Mouse (Mus musculus): ENCODE results near the gene Fam184b. TPM values are rescaled to one million over a fixed set of nuclear protein-coding genes. Genes with fewer than 3 reads are reported as not detected.

The Fam184b gene
- under 1 TPM in 1 of 2 experiments, not detected in 1; 0.07 TPM for total RNA-seq (2021)
- not detected in 2 replicates for polyA plus RNA-seq (2012; rRNA removed)
- long read RNA-seq, full-length matches to known transcripts: 1 of 1 reads
- long read RNA-seq, partial matches to known transcripts: 0 of 1 reads
- long read RNA-seq, other reads (novel, unspliced or antisense): 0 of 1 reads

DNA sequence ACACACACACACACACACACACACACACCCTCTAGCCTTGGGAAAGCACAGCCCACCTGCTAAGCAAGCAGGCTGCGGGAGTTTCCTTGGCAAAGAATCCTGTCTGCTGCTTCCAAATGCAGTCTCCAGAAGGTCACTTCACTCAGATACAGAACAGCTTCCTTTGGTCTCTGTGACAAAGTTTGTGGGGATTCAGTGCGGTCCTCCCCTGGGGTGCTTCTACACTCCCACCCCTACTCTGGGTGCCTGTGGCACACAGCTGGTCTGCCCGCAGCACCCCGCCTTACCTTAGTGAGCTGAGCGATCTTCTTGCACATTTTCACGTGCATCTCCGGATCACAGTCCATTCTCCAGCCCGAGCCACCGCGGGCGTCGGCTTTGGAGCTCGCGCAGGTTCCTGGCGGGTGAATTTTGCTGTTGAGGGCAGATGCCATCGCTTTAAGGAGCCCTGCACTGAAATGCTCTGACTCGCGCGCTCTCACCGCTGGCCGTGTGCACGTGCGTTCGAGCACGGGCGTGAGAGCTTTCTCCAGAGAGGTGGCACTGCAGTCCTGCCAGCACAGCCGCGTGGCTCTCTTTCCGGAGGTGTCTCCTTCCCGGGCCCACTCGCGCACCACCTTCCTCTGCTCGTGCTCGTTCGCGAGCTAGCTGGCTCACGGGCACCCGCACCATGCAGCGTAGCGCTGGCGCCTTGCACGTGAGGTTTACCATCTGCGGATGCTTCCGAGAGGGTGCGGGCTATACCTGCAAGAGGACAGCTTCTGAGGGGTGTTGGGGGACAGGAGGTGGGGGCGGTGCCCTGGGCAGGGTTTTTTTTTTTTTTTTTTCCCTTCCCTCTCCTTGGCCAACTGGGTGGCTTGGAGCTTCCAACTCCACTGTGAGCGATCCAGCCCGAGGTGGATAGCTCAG, at the start of gene Fam184b:
TSS of gene Fam184b (minus strand) at position 809 of the 909 bp plus-strand sequence.
- peak; percentile 17 to 22 for DNase-seq
- Histone ChIP-seq H3K9ac (ENCODE audit: low read depth, low read length) (no peak within 1 kb of the TSS), H3K4me1 (ENCODE audit: control insufficient read depth, insufficient read depth, low read length) (no peaks in the 10 kb centered on the region), H3K4me3 (peak within 1 kb of the TSS; percentile 29), H3K27me3 (ENCODE audit: control insufficient read depth, insufficient read depth, low read length) (no peaks in the 10 kb centered on the region), H3K79me2 (replicated peaks; ENCODE audit: control insufficient read depth, insufficient read depth, low read length) (no peaks in the 10 kb centered on the region), H3K36me3 (ENCODE audit: control insufficient read depth, insufficient read depth, low read length) (no peaks in the 10 kb centered on the region), H3K27ac (no peak within 1 kb of the TSS)
- TF ChIP-seq EP300 (IDR thresholded peaks at IDR 0.05; ENCODE audit: insufficient read depth, low read depth, low read length) (no peak), POLR2A (IDR thresholded peaks at IDR 0.05; ENCODE audit: insufficient read depth, low read depth, low read length) (no peak), CTCF (IDR thresholded peaks at IDR 0.05) (no peak)
- 2% methylated on average over 48 of the region's 48 CpGs for WGBS
- intact Hi-C loops (cut with DNase I): no loop called here

DNA sequence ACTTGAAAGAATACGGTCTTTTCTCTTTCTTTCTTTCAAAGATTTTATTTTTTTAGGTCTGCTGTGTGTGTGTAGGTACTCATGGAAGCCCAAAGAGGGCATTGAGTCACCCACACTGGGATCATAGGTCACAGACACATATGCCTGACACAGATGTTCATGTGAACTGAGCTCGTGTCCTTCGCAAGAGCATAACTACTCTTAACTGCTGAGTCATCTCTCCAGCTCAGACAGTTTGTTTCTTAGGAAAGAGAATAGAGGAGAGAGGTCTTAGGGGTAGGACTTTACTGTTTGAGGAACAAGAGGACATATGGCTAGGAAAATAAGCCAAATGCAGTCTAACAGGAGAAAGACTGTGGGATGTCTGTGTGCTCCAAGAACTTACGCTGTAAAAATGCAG, 49.7 kb upstream of the Fam184b start:
- Histone ChIP-seq H3K4me1 (ENCODE audit: control insufficient read depth, insufficient read depth, low read length) (no peaks in the 10 kb centered on the region), H3K79me2 (replicated peaks; ENCODE audit: control insufficient read depth, insufficient read depth, low read length) (no peaks in the 10 kb centered on the region), H3K27me3 (ENCODE audit: control insufficient read depth, insufficient read depth, low read length) (no peaks in the 10 kb centered on the region), H3K27ac (no peak overlapping the region), H3K4me3 (no peak overlapping the region), H3K9ac (ENCODE audit: low read depth, low read length) (no peak overlapping the region), H3K36me3 (ENCODE audit: control insufficient read depth, insufficient read depth, low read length) (no peaks in the 10 kb centered on the region)
- 87% methylated on average over 4 of the region's 4 CpGs for WGBS
- no peak for DNase-seq
- TF ChIP-seq EP300 (IDR thresholded peaks at IDR 0.05; ENCODE audit: insufficient read depth, low read depth, low read length) (no peak), POLR2A (IDR thresholded peaks at IDR 0.05; ENCODE audit: insufficient read depth, low read depth, low read length) (no peak), CTCF (IDR thresholded peaks at IDR 0.05) (no peak)
- intact Hi-C loops (cut with DNase I): no loop called here

DNA sequence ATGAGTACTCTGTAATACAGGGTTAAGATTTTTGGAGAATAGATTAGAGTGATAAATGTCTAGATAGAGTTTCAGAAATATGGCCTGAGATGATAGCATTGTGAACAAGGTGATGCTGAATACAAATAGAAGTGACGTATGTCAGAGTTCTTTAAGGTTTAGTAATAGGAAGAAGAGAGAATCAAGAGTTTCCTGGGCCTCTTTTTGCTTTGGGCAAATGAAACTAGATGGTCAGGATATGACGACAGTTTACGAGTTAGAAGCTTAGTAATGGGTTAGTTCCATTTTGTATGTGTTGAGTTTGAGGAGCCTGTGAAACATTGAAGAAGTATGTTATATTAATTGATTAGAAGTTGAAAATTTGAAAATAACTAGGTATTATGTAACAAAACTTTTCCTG, 46.8 kb upstream of the Fam184b start:
- H3K4me3 ChIP-seq: no peak overlapping the region
- no peaks in the 10 kb centered on the region for H3K27me3 ChIP-seq (ENCODE audit: control insufficient read depth, insufficient read depth, low read length)
- no peaks in the 10 kb centered on the region for H3K36me3 ChIP-seq (ENCODE audit: control insufficient read depth, insufficient read depth, low read length)
- 94% methylated on average over 3 of the region's 3 CpGs for WGBS
- TF ChIP-seq CTCF (IDR thresholded peaks at IDR 0.05) (no peak), POLR2A (IDR thresholded peaks at IDR 0.05; ENCODE audit: insufficient read depth, low read depth, low read length) (no peak), EP300 (IDR thresholded peaks at IDR 0.05; ENCODE audit: insufficient read depth, low read depth, low read length) (no peak)
- H3K27ac ChIP-seq: no peak overlapping the region
- intact Hi-C loops (cut with DNase I): no loop called here
- H3K4me1 ChIP-seq (ENCODE audit: control insufficient read depth, insufficient read depth, low read length): no peaks in the 10 kb centered on the region
- no peak overlapping the region for H3K9ac ChIP-seq (ENCODE audit: low read depth, low read length)
- no peaks in the 10 kb centered on the region for H3K79me2 ChIP-seq (replicated peaks; ENCODE audit: control insufficient read depth, insufficient read depth, low read length)
- DNase-seq: no peak

DNA sequence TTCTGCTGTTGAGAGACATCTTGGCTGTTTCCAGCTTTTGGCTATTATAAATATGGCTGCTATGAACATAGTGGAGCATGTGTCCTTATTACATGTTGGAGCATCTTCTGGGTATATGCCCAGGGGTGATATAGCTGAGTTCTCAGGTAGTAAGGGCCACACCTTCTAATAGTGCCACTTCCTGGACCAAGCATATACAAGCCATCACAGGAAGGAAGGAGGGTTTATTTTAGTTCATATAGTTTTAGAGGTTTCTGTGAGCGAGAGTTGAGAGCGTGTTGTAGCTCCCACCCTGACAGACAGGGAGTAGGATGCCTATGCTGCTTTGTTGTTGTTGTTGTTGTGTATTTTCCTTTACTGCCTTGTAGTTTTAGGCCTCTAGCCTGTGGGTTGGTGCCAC, 45.8 kb upstream of the Fam184b start:
- Histone ChIP-seq H3K27ac (no peak overlapping the region), H3K36me3 (ENCODE audit: control insufficient read depth, insufficient read depth, low read length) (no peaks in the 10 kb centered on the region), H3K9ac (ENCODE audit: low read depth, low read length) (no peak overlapping the region), H3K27me3 (ENCODE audit: control insufficient read depth, insufficient read depth, low read length) (no peaks in the 10 kb centered on the region), H3K4me1 (ENCODE audit: control insufficient read depth, insufficient read depth, low read length) (no peaks in the 10 kb centered on the region), H3K79me2 (replicated peaks; ENCODE audit: control insufficient read depth, insufficient read depth, low read length) (no peaks in the 10 kb centered on the region), H3K4me3 (no peak overlapping the region)
- no peak for DNase-seq
- TF ChIP-seq CTCF (IDR thresholded peaks at IDR 0.05) (no peak), EP300 (IDR thresholded peaks at IDR 0.05; ENCODE audit: insufficient read depth, low read depth, low read length) (no peak), POLR2A (IDR thresholded peaks at IDR 0.05; ENCODE audit: insufficient read depth, low read depth, low read length) (no peak)
- WGBS: 91% methylated on average over 2 of the region's 2 CpGs
- intact Hi-C loops (cut with DNase I): no loop called here

DNA sequence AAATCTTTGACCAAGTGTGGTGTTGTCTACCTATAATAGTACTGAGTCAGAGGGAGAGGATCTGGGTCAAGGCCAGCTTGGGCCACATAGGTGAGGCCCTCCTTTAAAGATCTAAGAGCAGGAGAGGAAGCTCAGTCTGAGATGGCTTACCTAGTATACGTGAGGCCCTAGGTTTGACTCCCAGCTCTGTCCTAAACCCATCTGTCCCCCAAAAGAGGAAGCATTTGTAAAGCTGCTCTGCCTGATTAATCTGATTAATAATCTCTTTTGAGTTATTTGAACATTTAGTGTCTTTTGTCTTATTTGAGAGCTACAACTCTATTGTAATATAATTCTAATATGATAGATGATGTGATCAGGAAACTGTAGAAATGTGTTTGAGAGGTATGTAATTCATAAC, 44.0 kb upstream of the Fam184b start:
- no peak overlapping the region for H3K4me3 ChIP-seq
- no peak for DNase-seq
- intact Hi-C loops (cut with DNase I): no loop called here
- H3K79me2 ChIP-seq (replicated peaks; ENCODE audit: control insufficient read depth, insufficient read depth, low read length): no peaks in the 10 kb centered on the region
- no peaks in the 10 kb centered on the region for H3K4me1 ChIP-seq (ENCODE audit: control insufficient read depth, insufficient read depth, low read length)
- no peaks in the 10 kb centered on the region for H3K36me3 ChIP-seq (ENCODE audit: control insufficient read depth, insufficient read depth, low read length)
- H3K9ac ChIP-seq (ENCODE audit: low read depth, low read length): no peak overlapping the region
- H3K27me3 ChIP-seq (ENCODE audit: control insufficient read depth, insufficient read depth, low read length): no peaks in the 10 kb centered on the region
- no peak overlapping the region for H3K27ac ChIP-seq
- WGBS: 92% methylated on average over 1 of the region's 1 CpGs
- TF ChIP-seq EP300 (IDR thresholded peaks at IDR 0.05; ENCODE audit: insufficient read depth, low read depth, low read length): no peak

DNA sequence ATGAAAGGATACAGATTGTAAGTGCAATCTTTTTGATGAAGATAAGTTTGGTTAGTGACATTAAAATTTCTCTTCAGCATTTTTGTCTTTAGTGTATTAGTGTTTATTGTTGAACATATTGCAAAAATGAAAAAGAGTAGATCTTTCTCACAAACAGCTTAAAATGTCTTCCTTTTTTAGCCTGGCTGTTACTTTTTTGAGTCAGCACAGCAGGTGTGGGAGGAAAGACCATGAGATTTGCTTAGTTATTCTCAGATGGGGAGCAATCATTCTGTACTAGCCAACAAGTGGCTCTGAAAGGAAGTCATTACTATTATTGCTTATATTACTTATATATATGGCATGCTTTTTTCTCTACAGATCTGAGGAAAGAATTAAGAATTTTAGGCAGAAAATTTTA, 40.5 kb upstream of the Fam184b start:
- intact Hi-C loops (cut with DNase I): loop anchor here (10.0 kb wide), 1 partner anchor 1455 kb away; the partner anchor contains the start of gene Tapt1
- Histone ChIP-seq H3K27ac (no peak overlapping the region), H3K4me1 (ENCODE audit: control insufficient read depth, insufficient read depth, low read length) (no peaks in the 10 kb centered on the region), H3K4me3 (no peak overlapping the region), H3K36me3 (ENCODE audit: control insufficient read depth, insufficient read depth, low read length) (no peaks in the 10 kb centered on the region), H3K9ac (ENCODE audit: low read depth, low read length) (no peak overlapping the region), H3K79me2 (replicated peaks; ENCODE audit: control insufficient read depth, insufficient read depth, low read length) (no peaks in the 10 kb centered on the region), H3K27me3 (ENCODE audit: control insufficient read depth, insufficient read depth, low read length) (no peaks in the 10 kb centered on the region)
- no peak for DNase-seq
- no peak for TF ChIP-seq EP300 (IDR thresholded peaks at IDR 0.05; ENCODE audit: insufficient read depth, low read depth, low read length)
- TF ChIP-seq POLR2A (IDR thresholded peaks at IDR 0.05; ENCODE audit: insufficient read depth, low read depth, low read length): no peak
- no peak for TF ChIP-seq CTCF (IDR thresholded peaks at IDR 0.05)
